Comparison of ENCODE assay signal across 8 mouse cellular contexts in the genomic region with DNA sequence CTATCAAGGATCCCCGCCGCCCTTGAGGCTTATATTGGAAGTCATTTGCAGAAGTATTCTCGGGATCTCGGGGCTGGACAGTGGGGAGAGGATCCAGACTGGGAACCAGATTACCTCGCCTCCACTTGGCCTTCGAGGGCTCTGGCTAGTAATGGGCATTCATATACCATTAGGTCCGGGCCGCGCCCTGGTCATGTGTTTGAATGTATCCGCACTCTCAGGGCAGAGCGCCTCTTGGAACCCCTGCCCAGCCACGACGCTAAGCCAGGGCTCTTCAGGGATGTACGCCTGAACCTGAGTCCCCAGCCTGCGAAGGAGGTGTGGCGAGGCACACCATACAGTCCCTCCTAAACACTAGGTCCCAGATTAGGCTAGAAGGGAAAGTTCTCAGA. TPM values are rescaled to one million over a fixed set of nuclear protein-coding genes. Genes with fewer than 3 reads are reported as not detected.
DNase-seq lines count a peak whose midpoint lies in the region; ATAC-seq lines count a peak whose summit lies in the region.

No protein-coding gene starts in this region.

- peak overlapping the region; percentile 50 for H3K4me3 ChIP-seq in heart, embryonic 13.5 days
- H3K4me3 ChIP-seq in hindbrain, embryonic 16.5 days (ENCODE audit: low read length): peak overlapping the region; percentile 55
- peak overlapping the region; percentile 59 for H3K4me3 ChIP-seq in midbrain, embryonic 16.5 days (ENCODE audit: low read depth, low read length)

- no peaks in the 10 kb centered on the region for H3K4me1 ChIP-seq in heart, embryonic 13.5 days
- H3K4me1 ChIP-seq in hindbrain, embryonic 16.5 days (ENCODE audit: control insufficient read depth, insufficient read depth, low read depth, low read length): peaks cover 6% of the 10 kb centered on the region; the same call in 1 of the 2 replicates
- H3K4me1 ChIP-seq in midbrain, embryonic 16.5 days (ENCODE audit: control insufficient read depth, insufficient read depth, low read length): peaks cover 15% of the 10 kb centered on the region

- DNase-seq in heart, adult 8-10 months (ENCODE audit: low spot score): no peak
- DNase-seq in layer of hippocampus, adult 9-10 months (ENCODE audit: low spot score): no peak
- no peak for DNase-seq in right cerebral cortex, postnatal 25 days
- no peak for DNase-seq in thymus, postnatal 10 days (ENCODE audit: low spot score in 2 of 2)

- peaks cover 57% of the 10 kb centered on the region for H3K27me3 ChIP-seq in heart, embryonic 13.5 days (replicated peaks)
- H3K27me3 ChIP-seq in hindbrain, embryonic 16.5 days (replicated peaks; ENCODE audit: control insufficient read depth, insufficient read depth, low read length): no peaks in the 10 kb centered on the region
- no peaks in the 10 kb centered on the region for H3K27me3 ChIP-seq in midbrain, embryonic 16.5 days (ENCODE audit: control insufficient read depth, insufficient read depth, low read depth, low read length)

- WGBS in heart, embryonic 13.5 days: 18% methylated on average over 16 of the region's 16 CpGs
- 20% methylated on average over 16 of the region's 16 CpGs for whole genome bisulfite sequencing in hindbrain, embryonic 16.5 days
- 14% methylated on average over 16 of the region's 16 CpGs for WGBS in midbrain, embryonic 16.5 days

- H3K9me3 ChIP-seq in heart, embryonic 13.5 days: no peaks in the 10 kb centered on the region
- H3K9me3 ChIP-seq in hindbrain, embryonic 16.5 days (ENCODE audit: control insufficient read depth, low read length): no peaks in the 10 kb centered on the region
- no peaks in the 10 kb centered on the region for H3K9me3 ChIP-seq in midbrain, embryonic 16.5 days (replicated peaks; ENCODE audit: control insufficient read depth, low read length, poor library complexity, severe bottlenecking)

- peak overlapping the region; percentile 75 for H3K4me2 ChIP-seq in heart, embryonic 13.5 days
- H3K4me2 ChIP-seq in hindbrain, embryonic 16.5 days (ENCODE audit: low read length): peak overlapping the region; percentile 60
- H3K4me2 ChIP-seq in midbrain, embryonic 16.5 days (ENCODE audit: low read length): peak overlapping the region; percentile 60

- no peak for ATAC-seq in heart, embryonic 13.5 days (ENCODE audit: extremely low read depth, insufficient number of reproducible peaks, low FRiP score, low TSS enrichment)
- ATAC-seq in common myeloid progenitor, adult 5-6 weeks (replicated peaks; ENCODE audit: low read depth, poor library complexity, severe bottlenecking): 0 out of 2 replicates have a peak, but pooled peaks have one; percentile 15
- ATAC-seq in hindbrain, embryonic 16.5 days: peak; percentile 59
- ATAC-seq in midbrain, embryonic 16.5 days: peak; percentile 55

- H3K36me3 ChIP-seq in heart, embryonic 13.5 days: no peaks in the 10 kb centered on the region
- no peaks in the 10 kb centered on the region for H3K36me3 ChIP-seq in hindbrain, embryonic 16.5 days (ENCODE audit: control insufficient read depth, insufficient read depth, low read length)
- H3K36me3 ChIP-seq in midbrain, embryonic 16.5 days (ENCODE audit: control insufficient read depth, insufficient read depth, low read length): no peaks in the 10 kb centered on the region

- no peak overlapping the region for H3K27ac ChIP-seq in heart, embryonic 13.5 days (replicated peaks)
- peak overlapping the region; percentile 77 for H3K27ac ChIP-seq in hindbrain, embryonic 16.5 days (ENCODE audit: low read depth, low read length)
- H3K27ac ChIP-seq in midbrain, embryonic 16.5 days (ENCODE audit: low read length): peak overlapping the region; percentile 80

- peak overlapping the region; percentile 58; the same call in 1 of the 2 replicates for H3K9ac ChIP-seq in heart, embryonic 13.5 days
- peak overlapping the region; percentile 80 for H3K9ac ChIP-seq in hindbrain, embryonic 16.5 days (ENCODE audit: low read depth, low read length)
- peak overlapping the region; percentile 74 for H3K9ac ChIP-seq in midbrain, embryonic 16.5 days (ENCODE audit: low read depth, low read length)

RNA-seq across cellular contexts. Expression of a gene that starts 10.9 kb away (rescaled TPM):
- 0.13 TPM in 1 of 2 replicates, not detected in the other for polyA plus RNA-seq in heart, embryonic 13.5 days (2015; fragmentation: Nextera tagmentation; extraction: Ambion mirVana)
- total RNA-seq in heart, adult 8-10 months (2022): not detected
- total RNA-seq in common myeloid progenitor, adult 5-6 weeks (2017): 0.23 TPM in 1 of 2 replicates, not detected in the other
- 0.11 and 0.20 TPM in 2 replicates for polyA plus RNA-seq in hindbrain, embryonic 16.5 days (2015; fragmentation: Nextera tagmentation; extraction: Ambion mirVana)
- 0.09 and 0.34 TPM in 2 replicates for polyA plus RNA-seq in midbrain, embryonic 16.5 days (2015; fragmentation: Nextera tagmentation; extraction: Ambion mirVana)

RNA-seq across cellular contexts. Expression of a gene that starts 14.9 kb away (rescaled TPM):
- polyA plus RNA-seq in heart, embryonic 13.5 days (2015; fragmentation: Nextera tagmentation; extraction: Ambion mirVana): 0.66 and 0.86 TPM in 2 replicates
- total RNA-seq in heart, adult 8-10 months (2022): 1 to 10 TPM; 3.3 to 5.3 (median 4.2) TPM
- 0.37 and 1.4 TPM in 2 replicates for total RNA-seq in common myeloid progenitor, adult 5-6 weeks (2017)
- polyA plus RNA-seq in hindbrain, embryonic 16.5 days (2015; fragmentation: Nextera tagmentation; extraction: Ambion mirVana): 109 and 139 TPM in 2 replicates
- polyA plus RNA-seq in midbrain, embryonic 16.5 days (2015; fragmentation: Nextera tagmentation; extraction: Ambion mirVana): 122 and 134 TPM in 2 replicates

RNA-seq across cellular contexts. Expression of a gene that starts 40.6 kb away (rescaled TPM):
- 1.5 TPM in 2 replicates for polyA plus RNA-seq in heart, embryonic 13.5 days (2015; fragmentation: Nextera tagmentation; extraction: Ambion mirVana)
- total RNA-seq in heart, adult 8-10 months (2022): 1 to 10 TPM in 2 of 4 experiments, under 1 TPM in 2; 0.47 to 2.9 (median 1.3) TPM
- 22.7 and 28.2 TPM in 2 replicates for total RNA-seq in common myeloid progenitor, adult 5-6 weeks (2017)
- 2.7 TPM in 2 replicates for polyA plus RNA-seq in hindbrain, embryonic 16.5 days (2015; fragmentation: Nextera tagmentation; extraction: Ambion mirVana)
- 3.0 and 3.3 TPM in 2 replicates for polyA plus RNA-seq in midbrain, embryonic 16.5 days (2015; fragmentation: Nextera tagmentation; extraction: Ambion mirVana)

RNA-seq across cellular contexts. Expression of a gene that starts 40.7 kb away (rescaled TPM):
- 87.0 and 96.6 TPM in 2 replicates for polyA plus RNA-seq in heart, embryonic 13.5 days (2015; fragmentation: Nextera tagmentation; extraction: Ambion mirVana)
- 10 to 100 TPM; 46.4 to 59.7 (median 56.5) TPM for total RNA-seq in heart, adult 8-10 months (2022)
- 108 and 152 TPM in 2 replicates for total RNA-seq in common myeloid progenitor, adult 5-6 weeks (2017)
- polyA plus RNA-seq in hindbrain, embryonic 16.5 days (2015; fragmentation: Nextera tagmentation; extraction: Ambion mirVana): 89.5 and 92.9 TPM in 2 replicates
- 84.6 and 85.4 TPM in 2 replicates for polyA plus RNA-seq in midbrain, embryonic 16.5 days (2015; fragmentation: Nextera tagmentation; extraction: Ambion mirVana)

RNA-seq across cellular contexts. Expression of a gene that starts 49.6 kb away (rescaled TPM):
- 52.1 and 60.4 TPM in 2 replicates for polyA plus RNA-seq in heart, embryonic 13.5 days (2015; fragmentation: Nextera tagmentation; extraction: Ambion mirVana)
- total RNA-seq in heart, adult 8-10 months (2022): 1 to 10 TPM; 4.9 to 7.5 (median 6.1) TPM
- total RNA-seq in common myeloid progenitor, adult 5-6 weeks (2017): 10.2 and 14.4 TPM in 2 replicates
- 15.2 and 16.8 TPM in 2 replicates for polyA plus RNA-seq in hindbrain, embryonic 16.5 days (2015; fragmentation: Nextera tagmentation; extraction: Ambion mirVana)
- polyA plus RNA-seq in midbrain, embryonic 16.5 days (2015; fragmentation: Nextera tagmentation; extraction: Ambion mirVana): 8.9 and 9.1 TPM in 2 replicates

Comparison
In these comparisons a context has a peak if more than half of its experiments do, and no peak if none do; other contexts are left out.
1. RNA of a gene that starts 14.9 kb away (polyA plus RNA-seq): 122 to 134 TPM in midbrain, embryonic 16.5 days and 109 to 139 TPM in hindbrain, embryonic 16.5 days; 0.66 to 0.86 TPM in heart, embryonic 13.5 days; every median in the first group is over 10 times any median in the second.
2. Peak in every context shown above with its lines, with median percentiles within 50 percentile points of each other: H3K4me2 ChIP-seq, H3K4me3 ChIP-seq and H3K9ac ChIP-seq.